Mouse (Mus musculus) brown adipose tissue, adult 24 weeks (tissue): ENCODE results near the gene Dab1. TPM values are rescaled to one million over a fixed set of nuclear protein-coding genes. Genes with fewer than 3 reads are reported as not detected.

Experiments used
- H3K27ac ChIP-seq: fragments of 200-500 bp; replicated peaks from 2 replicates; pipeline ENCODE4 v1.5.1; 2012; ENCODE audit warnings: low read depth, mild to moderate bottlenecking, low read length
- H3K4me1 ChIP-seq: fragments of 200-500 bp; 2 replicates; pipeline ENCODE4 v1.6.1; 2012; ENCODE audit warnings: low read length, mixed read lengths; ENCODE audit not compliant: control insufficient read depth, insufficient read depth, insufficient read length
- H3K4me3 ChIP-seq: fragments of 200-500 bp; 2 replicates; pipeline ENCODE4 v1.5.1; 2012; ENCODE audit warnings: low read depth, mild to moderate bottlenecking, low read length, moderate library complexity; ENCODE audit not compliant: insufficient read depth
- polyA plus RNA-seq: library from polyadenylated mRNA; stranded (reverse); fragments of >200 nt; gene quantifications from 2 replicates; pipeline ENCODE4 v1.2.4, GENCODE M21; 2012; ENCODE audit not compliant: missing spikeins, insufficient read depth, insufficient read length

Gene Dab1
- polyA plus RNA-seq, 1 experiment: not detected

- H3K4me3 ChIP-seq: no peak overlapping the region
- no peaks in the 10 kb centered on the region for H3K4me1 ChIP-seq
- no peak overlapping the region for H3K27ac ChIP-seq
Observed at GRCm38 (mm10) chr4:104114006-104114361, 494.8 kb downstream of the Dab1 start.

DNA sequence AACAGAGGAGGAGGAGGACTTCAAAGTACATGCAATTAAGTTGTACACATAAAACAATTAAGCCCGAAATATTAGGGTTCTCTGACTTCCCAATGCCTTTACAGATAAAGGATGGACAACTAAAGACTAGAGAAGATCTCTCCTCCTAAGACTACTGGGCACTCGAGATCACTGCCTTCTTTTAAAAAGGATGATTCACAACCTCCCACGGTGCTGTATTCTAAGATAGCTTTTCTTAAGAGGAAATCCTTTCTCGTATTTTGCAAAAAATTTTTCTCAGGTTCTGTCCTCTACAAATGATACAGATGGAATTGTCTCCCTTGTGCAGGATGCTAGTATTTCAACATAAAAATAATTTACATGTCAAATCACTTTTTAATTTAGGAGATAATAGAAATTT lies 500.9 kb downstream of the Dab1 start:
- H3K4me3 ChIP-seq: no peak overlapping the region
- H3K27ac ChIP-seq: no peak overlapping the region
- no peaks in the 10 kb centered on the region for H3K4me1 ChIP-seq

GRCm38 (mm10) chr4:104121959-104122358 lies 502.8 kb downstream of the Dab1 start:
- Histone ChIP-seq H3K4me1 (no peaks in the 10 kb centered on the region), H3K27ac (no peak overlapping the region), H3K4me3 (no peak overlapping the region)

- Histone ChIP-seq H3K4me3 (no peak overlapping the region), H3K27ac (no peak overlapping the region), H3K4me1 (no peaks in the 10 kb centered on the region)
Observed at GRCm38 (mm10) chr4:104122364-104122763, 503.2 kb downstream of the Dab1 start.

DNA sequence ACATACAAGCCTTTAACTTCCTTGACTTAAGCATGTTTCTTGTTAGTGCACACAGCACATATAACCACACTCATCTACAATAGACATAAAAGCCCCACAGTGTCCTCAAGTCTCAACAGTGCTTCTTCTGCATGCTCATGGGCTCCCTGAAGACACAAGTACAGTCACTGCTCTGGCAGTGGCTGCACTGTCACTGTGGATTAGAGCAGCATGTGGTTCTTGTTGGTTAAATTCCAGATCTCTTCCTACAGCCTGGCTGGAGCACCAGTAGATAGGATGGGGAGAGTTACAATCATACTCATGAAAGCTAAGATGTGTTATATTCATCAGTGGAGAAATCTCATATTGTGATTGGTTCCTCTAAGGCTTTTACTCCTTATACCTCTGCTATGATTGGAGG lies 534.5 kb downstream of the Dab1 start:
- Histone ChIP-seq H3K27ac (no peak overlapping the region), H3K4me3 (no peak overlapping the region), H3K4me1 (no peaks in the 10 kb centered on the region)

GRCm38 (mm10) chr4:104178067-104178466 lies 558.9 kb downstream of the Dab1 start:
- no peaks in the 10 kb centered on the region for H3K4me1 ChIP-seq
- H3K4me3 ChIP-seq: no peak overlapping the region
- H3K27ac ChIP-seq: no peak overlapping the region

DNA sequence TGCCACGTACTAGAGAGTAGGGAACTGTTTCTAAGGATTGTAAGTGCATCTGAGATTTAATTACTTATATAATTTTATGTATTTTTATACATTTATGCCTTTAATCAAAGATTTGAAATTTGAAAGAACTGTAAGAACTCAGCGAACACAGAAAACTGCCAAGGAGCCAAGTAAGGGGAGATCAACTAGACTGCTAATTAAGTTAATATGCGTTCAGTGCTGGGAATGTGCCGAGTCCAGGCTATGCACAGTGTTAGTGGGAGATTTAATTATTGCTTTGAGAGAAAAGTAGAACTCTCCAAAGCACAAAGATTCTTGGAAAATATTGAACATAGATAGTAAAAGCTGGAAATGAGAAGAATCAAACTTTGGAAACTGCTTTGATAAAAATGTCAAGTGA lies 567.2 kb downstream of the Dab1 start:
- Histone ChIP-seq H3K27ac (no peak overlapping the region), H3K4me3 (no peak overlapping the region), H3K4me1 (no peaks in the 10 kb centered on the region)

GRCm38 (mm10) chr4:104198635-104199034 lies 579.5 kb downstream of the Dab1 start:
- Histone ChIP-seq H3K4me3 (no peak overlapping the region), H3K27ac (no peak overlapping the region), H3K4me1 (no peaks in the 10 kb centered on the region)

DNA sequence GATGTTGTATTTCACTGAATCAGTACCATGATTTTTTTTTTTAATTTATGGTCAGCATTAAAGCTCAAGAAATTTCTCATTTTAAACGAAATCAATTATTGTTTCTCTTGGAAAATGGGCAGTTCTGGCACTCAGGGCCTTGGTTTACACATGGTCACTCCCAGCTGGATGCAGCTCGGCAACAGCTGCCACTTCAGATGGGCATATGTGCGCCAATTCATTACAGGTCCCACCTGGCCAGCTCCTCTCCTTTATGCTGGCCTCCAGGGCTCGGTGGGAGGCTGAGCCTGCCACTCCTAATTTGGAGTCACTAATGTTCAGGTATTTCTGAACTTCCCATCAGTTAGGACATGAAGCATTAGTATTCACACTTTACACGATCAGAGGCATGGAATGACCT lies 582.5 kb downstream of the Dab1 start:
- H3K27ac ChIP-seq: no peak overlapping the region
- no peak overlapping the region for H3K4me3 ChIP-seq
- H3K4me1 ChIP-seq: no peaks in the 10 kb centered on the region

GRCm38 (mm10) chr4:104204047-104204446 lies 584.9 kb downstream of the Dab1 start:
- H3K4me1 ChIP-seq: no peaks in the 10 kb centered on the region
- H3K4me3 ChIP-seq: no peak overlapping the region
- no peak overlapping the region for H3K27ac ChIP-seq

DNA sequence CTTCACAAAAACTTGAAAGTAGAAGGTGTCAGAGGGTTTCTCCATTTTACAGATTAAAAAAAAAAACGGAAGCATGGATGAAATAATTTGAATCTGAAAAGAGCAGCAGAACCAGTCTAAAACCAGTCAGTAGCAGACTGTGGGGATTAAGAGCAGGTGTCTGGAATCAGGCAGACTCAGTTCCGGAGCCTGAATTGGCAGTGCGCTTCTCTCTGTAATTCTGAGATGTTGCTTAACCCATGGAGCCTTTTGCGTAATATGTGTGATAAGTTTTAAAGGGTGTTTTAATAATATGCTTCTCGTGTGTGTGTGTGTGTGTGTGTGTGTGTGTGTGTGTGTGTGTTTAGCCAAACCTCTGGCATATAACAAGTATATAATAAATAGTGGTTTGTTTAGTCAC lies 587.5 kb downstream of the Dab1 start:
- Histone ChIP-seq H3K27ac (no peak overlapping the region), H3K4me3 (no peak overlapping the region), H3K4me1 (no peaks in the 10 kb centered on the region)

DNA sequence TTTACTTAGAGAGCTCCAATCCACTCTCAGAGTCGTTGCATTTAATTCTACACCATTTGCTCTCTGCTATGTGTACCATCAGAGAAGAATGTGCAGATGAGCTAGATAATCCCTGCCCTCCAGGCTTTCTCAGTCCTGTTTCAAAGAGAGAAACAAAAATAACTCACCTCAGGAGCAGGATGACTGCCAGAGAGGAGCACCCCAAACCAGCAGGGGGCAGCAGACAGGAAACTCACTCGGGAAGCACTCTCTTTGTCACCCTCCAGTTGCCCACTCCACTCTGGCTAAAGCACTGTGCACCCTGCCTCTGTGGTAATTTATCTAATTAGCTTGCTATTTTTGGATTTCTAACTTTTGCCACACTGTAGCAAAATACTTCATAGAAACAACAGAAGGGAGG lies 589.9 kb downstream of the Dab1 start:
- Histone ChIP-seq H3K27ac (no peak overlapping the region), H3K4me1 (no peaks in the 10 kb centered on the region), H3K4me3 (no peak overlapping the region)

DNA sequence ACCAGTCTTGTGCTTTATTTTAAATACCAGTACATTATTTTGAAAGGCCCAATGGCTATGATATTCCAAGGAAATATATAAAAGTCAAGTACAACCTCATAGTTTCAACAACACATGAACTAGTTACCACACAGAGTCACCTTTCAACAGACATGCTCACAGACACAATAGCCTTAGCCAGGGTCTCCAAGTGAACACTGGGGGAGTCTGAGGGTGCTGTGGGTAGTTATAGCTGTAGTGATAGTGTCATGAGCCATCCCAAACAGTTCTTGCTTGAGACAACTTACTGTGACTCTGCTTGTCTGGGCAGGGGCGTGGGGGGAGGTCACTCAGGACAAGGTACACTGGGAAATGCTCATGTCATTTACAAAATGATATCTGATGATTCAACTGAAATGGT lies 591.6 kb downstream of the Dab1 start:
- no peak overlapping the region for H3K27ac ChIP-seq
- no peak overlapping the region for H3K4me3 ChIP-seq
- no peaks in the 10 kb centered on the region for H3K4me1 ChIP-seq

- Histone ChIP-seq H3K27ac (no peak overlapping the region), H3K4me3 (no peak overlapping the region), H3K4me1 (no peaks in the 10 kb centered on the region)
Observed at GRCm38 (mm10) chr4:104211531-104212455, 592.6 kb downstream of the Dab1 start.

GRCm38 (mm10) chr4:104214724-104215123 lies 595.6 kb downstream of the Dab1 start:
- Histone ChIP-seq H3K4me1 (no peaks in the 10 kb centered on the region), H3K27ac (no peak overlapping the region), H3K4me3 (no peak overlapping the region)

DNA sequence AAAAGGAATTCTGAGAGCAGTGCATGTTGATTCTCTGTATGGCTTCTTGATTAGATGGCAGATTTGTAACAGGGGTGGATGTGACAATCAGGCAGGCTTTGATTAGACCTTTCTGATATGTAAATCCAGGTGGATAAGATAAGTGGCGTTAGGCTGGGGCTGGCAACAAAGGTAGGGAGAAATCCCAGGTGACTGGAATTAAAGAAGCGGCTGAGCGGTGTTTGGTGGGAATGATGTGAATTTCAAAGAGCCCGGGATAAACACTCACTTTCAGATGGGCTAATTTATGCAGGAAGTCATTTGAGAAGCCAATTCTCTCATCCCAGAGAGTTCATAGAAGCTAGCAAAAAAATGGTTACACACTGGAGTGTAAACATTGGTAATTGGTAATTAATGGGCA lies 598.2 kb downstream of the Dab1 start:
- Histone ChIP-seq H3K27ac (no peak overlapping the region), H3K4me3 (no peak overlapping the region), H3K4me1 (no peaks in the 10 kb centered on the region)
